Mouse (Mus musculus) frontal cortex, postnatal 25 days (tissue): ENCODE measurements around the gene Mef2d.

ENCODE experiments used
- DNase-seq, 2 experiments: peaks; one replicate each; pipeline ENCODE4 v3.0.0; 2022; ENCODE audit warnings: low spot score in 2 of 2

The Mef2d gene

DNA sequence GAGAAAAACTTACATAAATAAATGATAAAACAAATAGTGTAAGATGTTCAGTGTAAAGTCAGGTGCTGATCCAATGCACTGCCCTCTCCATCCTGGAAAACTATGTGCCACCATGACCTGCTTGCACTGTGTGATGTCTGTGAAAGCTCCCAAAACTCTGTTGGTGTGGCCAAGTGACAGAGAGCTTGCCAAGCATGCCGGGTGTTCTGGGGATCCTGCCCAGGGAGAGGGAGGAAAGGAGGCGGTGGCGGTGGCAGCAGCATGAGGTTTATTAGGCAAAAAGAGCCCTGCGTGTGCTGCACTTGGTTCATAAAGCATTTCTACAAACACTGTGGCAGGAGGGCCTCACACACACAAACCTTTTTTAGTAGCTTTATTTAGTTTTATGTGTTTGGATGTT lies 39.2 kb downstream of the Mef2d start:
- DNase-seq = no peak

DNA sequence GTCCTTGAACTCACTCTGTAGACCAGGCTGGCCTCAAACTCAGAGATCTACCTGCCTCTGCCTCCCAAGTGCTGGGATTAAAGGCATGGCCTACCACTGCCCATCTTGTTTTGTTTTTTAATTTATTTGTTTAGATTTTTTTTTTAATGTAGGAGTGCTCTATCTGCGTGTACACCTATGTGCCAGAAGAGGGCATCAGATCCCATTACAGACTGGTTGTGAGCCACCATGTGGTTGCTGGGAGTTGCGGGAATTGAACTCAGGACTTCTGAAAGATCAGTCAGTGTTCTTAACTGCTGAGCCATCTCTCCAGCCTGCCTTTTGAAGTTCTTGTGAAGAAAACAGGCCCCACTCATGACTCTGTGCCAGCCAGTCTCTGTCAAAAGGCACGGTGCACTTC lies 44.3 kb downstream of the Mef2d start:
- DNase-seq = no peak

DNA sequence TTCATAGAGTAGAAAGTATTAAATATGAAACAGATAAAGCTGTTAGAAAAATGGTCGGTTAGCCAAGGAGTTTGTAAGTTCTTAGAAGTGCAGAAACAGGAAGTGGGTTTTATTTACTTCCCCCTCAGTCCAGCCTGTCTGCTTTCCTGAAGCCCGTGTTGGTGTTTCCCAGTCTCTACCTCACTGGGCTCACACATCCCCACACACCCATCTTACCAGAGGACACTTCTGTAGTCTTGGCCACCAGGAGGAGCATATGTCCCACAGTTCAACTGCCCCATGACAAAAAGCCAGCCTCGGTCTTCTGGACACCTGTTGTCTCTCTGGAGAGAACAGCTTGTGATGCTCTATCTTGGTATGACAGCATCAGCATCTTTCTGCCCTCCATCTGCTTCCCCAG lies 49.0 kb downstream of the Mef2d start:
- DNase-seq = no peak

DNA sequence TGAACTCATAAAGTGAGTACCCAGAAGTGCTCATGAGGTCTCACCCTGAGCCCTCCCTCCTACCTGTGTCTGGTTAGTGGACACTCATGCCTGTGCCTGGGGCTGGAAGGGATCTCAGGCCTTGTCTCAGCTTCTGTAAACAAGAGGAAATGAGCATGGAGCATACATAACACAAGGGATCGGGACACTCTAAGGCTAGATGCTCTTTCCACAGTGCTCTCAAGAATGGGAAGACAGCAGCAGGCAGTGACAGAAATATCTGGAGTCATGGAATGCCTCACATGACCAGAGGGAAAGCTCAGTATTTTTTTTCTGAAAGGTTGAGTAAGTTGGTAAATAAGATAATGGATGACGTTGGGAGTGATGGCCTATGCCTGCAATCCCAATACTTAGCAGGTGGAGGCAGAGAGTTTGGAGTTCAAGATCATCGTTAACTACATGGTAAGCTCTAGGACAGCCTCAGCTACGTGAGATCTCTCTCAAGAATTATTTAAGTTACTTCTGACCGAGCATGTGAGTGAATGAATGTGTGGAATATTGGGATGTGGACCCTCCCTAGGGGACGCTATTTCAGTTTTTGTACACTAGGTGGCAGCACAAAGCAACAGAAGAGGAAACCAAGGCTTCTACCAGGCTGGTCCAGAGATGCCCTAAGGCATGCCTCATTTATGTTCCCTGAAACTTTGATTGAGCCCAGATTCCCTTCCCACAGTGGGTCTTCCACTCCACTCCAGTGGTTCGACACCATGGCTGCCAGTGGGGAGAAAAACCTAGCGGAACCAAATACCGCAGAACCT lies 49.8 kb downstream of the Mef2d start:
- DNase-seq = no peak

DNA sequence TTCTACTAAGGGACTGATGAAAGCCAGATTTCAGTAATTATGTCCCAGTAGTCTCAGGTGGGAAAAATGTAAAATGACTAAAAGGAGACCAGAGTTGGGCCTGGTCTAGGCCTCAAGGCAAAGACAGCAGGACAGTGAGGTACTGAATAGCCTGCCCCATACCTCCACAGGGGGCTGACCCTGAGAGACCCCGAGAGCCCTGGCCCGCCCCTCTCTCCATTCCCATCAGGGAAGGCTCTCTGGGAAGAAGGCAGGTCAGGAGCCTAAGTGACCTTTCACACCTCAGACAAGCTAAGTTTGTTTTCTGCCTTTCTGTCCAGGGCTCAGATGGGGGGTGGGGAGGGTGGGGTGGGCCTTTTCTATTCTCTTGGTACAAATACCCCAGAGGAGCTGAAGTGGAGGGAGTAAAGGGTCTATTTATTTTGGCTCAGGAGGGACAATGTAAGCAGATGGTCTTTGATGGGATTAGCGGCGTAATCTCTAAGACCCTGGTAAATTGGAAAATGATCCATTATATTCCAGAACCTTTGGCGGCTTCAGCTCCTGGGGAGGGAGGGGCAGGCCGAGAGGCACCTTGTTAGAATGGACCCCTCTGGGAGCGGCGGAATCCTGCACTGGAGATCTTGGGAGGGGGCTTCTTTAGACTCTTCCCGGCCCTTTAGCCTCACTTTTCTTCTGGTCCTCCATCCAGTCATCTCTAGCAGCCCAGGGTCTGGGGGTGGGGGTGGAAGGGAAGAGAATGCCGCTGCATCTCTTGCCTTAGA lies 55.8 kb downstream of the Mef2d start:
- no peak for DNase-seq

DNA sequence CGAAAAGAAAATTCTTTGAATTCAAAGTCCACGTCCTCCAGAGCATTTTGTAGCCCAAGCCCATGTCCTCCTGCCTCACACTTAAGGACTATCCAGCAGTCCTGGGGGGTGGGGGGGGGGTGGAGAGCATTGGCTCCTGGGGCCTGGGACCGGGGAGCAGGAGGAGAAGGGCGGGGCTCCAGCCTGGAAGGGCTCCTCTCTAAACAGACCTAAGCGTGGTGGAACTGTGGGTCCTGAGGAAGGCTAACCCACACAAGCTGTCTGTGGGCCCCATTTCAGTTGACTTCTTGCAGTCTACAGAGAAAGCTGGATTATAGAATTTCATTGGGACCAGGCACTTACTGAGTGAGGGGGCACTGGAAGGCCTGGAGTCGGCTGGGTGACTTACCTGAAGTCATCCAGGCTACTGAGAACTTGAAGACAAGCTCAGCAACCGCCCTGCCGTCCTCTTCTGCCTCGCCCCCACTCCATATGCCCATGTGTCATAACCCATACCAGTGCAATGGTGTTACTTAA lies 56.4 kb downstream of the Mef2d start:
- DNase-seq = no peak

DNA sequence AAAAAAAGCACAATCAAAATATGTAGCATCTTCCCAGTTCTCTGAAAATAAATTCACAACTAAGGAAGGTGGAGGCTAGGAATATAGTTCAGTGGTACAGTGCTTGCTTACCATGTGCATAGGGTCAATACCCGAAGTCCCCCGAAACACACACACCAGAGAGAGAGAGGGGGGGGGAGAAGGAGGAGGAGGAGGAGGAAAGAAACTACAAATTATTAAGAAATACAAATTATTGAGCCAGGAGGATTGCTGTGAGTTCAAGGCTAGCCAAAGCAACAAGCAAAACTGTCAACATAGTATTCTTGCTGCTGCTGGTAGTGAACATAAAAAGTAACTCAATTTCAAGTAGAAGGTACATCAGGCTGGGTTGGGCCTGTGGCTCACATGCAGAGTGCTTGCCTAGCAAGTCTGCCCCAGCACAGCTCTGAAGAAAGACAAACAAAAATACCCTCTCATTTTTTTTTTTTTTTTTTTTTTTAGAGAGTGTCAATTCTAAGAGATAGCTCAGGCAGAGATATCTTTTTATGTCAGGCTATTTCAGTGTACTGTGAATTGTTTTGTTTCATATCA lies 57.5 kb downstream of the Mef2d start:
- no peak for DNase-seq

DNA sequence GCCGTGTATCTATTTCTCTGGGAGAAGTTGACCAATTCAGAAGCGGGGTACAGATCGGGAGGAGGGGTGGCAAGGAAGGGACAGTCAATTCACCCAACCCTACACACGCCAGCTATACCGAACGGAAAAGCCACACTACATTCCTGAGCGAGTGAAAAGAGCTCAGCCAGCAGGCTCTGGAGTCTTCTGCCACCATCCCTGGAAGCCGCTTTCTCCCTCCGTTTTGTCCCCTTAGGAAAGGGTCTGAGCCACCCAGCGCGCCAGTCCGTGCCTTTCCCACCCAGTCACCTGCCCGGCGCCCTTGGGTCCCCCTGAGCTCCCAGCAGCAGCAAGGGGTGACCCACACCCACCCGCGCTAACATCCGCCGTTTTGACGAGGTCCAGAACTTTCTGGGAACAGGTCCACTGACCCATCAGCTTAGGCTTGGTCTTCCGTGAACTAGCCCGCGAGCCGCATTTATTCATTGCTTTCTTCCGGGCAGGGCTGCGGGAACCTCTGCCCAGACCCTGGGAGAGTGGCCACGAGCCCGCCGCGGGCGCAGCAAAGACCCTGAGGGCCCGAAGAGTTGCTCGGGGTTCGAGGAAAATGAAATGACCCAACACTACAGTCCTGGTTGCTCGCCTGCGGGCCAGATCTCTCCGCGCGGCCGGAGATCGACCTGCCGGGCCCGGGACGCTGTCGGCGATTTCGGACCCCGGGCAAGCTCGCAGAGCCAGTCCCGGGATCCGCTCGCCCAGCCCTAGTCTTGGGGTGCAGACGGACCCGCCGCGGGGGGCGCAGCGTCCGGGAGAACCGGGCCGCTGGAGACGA lies 58.2 kb downstream of the Mef2d start:
- no peak for DNase-seq

DNA sequence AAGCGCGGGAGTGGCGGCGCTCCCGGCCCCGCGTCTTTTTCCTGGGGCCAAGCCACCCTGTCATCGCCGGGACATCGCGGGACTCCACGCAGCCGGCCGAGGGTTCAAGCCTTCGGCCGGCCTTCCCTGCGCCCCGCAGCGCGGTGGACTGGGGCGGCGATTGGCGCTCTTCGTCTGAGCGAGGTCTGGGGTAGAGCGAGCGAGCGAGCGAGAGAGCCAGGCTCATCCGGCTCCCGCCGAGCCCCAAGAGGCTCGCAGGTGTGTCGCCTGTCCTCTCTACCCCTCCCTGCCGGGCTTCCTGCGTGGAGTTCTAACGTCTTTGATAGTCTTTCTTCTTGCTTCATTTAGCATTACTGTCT lies 58.8 kb downstream of the Mef2d start:
- no peak for DNase-seq

DNA sequence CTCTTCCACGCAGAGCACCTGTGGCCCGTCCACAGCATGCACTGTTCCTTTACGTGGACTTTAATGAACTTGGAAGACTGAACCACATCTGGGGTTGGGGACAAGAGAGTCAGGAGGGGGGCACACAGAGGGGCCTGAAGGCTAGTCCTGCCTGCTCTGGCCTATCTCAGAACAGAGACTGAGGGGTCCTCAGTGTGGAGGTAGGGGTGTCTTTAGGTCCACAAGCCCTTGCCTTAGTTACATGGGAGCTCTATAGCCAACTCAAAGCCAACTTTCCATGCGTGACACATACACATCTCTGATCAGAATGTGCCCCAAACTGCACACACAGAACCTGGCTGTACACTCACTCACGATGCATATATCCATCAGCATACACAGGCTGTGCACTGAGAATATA lies 59.5 kb downstream of the Mef2d start:
- no peak for DNase-seq

DNA sequence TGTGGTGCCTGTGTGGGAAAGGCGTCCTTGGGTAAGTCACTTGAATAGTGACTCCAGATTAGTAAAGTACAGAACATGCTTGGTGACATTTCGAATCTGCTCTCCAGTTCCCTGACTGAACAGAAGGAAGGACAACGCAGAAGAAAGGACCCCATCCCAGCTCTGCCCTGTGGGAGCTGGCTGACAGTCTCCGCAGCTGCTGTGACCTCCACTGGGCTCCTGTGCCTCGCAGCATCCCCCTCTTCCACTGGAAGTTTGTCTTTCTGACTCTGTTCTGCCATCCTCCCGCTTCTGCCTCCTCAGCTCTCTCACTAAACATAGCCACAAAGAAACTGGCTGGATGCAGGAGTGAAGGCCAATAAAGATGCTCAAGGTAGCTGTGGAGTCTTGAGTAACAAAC lies 60.8 kb downstream of the Mef2d start:
- no peak for DNase-seq

DNA sequence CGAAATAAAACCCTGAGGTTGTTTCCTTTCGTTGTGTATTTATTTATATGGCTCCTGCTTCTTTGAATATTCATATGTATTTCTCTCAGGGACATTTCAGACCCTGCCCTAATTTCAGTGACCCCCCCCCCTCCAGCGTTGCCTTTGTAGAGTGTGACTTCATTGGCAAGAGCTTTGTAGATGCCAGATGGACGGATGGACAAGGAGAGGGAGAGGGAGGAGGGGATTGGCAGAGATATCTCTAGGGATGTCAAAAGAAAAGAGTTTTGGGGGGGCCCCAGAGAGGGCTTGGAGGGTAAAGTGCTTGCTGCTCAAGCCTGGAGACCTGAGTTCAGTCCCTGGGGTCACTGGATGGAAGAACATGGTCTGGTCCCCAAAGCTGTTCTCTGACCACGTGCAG lies 61.3 kb downstream of the Mef2d start:
- DNase-seq = no peak

DNA sequence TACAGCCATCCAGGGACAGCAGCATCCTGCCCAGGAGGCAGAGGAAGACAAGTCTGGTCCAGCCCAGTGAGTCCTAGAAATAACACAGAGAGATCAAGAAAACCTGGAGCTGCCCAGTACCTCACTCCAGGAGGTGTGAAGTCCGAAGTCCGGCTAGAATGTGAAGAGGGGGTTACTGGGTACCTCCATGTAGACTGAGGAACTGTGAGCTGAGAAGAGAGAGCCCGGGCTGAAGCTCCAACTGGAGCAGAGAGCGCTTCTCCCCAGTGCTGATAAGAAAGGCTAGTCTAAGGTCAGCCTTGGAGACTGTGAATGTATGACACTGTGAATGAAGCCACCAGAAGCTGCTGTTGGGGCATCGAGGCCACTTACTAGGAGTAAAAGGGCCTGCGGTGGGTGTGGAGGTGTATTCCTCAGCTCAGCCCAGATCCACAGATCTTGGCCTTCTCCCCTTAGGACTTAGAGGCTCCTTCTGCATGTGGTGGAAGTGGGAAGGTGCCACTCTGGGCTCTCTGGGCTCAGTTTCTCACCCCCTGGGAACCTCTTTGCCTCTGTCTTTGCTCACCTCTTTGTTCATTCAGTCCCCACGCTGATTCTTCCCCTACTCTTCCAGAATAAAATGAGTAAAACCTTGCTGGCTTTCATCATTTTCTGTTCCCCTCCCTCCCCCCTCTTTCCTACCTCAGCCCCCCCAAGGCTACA lies 62.0 kb downstream of the Mef2d start:
- no peak for DNase-seq

DNA sequence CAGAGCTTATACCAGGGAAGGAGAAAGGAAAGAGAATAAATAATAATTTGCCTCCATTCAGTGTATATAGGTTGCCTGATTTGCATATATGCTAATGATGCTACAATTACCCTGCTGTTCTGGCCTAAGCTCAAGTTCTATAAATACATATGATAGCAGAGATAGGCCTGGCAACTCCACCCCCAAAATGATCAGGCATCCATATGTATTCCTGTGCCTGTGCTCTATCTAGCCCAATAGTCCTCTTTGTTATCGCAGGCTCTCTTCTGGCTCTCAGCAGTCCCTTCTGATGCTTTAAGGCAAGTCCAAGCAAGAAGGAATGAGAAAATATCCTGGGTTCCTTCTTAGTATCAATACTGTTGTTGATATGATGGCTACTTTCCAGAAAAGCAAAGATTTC lies 62.6 kb downstream of the Mef2d start:
- DNase-seq = no peak

DNA sequence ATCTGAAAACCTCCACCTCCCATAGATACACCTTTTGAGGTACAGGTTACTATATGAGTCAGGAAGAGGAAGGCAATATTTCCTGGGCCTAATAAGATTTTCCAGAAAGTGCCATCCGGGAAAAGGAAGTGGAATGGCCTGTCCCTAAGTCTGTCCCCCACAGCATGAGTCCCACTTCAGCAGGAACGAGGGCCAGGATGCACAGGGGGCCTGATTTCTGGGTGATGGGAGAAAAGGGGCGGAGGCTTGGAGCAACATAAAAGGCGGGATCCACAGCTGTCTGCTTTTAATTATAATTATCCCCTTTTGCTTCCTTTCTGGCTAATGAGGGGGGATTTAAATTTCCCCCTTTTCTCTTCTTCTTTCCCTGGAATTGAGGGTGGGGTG lies 63.0 kb downstream of the Mef2d start:
- no peak for DNase-seq

DNA sequence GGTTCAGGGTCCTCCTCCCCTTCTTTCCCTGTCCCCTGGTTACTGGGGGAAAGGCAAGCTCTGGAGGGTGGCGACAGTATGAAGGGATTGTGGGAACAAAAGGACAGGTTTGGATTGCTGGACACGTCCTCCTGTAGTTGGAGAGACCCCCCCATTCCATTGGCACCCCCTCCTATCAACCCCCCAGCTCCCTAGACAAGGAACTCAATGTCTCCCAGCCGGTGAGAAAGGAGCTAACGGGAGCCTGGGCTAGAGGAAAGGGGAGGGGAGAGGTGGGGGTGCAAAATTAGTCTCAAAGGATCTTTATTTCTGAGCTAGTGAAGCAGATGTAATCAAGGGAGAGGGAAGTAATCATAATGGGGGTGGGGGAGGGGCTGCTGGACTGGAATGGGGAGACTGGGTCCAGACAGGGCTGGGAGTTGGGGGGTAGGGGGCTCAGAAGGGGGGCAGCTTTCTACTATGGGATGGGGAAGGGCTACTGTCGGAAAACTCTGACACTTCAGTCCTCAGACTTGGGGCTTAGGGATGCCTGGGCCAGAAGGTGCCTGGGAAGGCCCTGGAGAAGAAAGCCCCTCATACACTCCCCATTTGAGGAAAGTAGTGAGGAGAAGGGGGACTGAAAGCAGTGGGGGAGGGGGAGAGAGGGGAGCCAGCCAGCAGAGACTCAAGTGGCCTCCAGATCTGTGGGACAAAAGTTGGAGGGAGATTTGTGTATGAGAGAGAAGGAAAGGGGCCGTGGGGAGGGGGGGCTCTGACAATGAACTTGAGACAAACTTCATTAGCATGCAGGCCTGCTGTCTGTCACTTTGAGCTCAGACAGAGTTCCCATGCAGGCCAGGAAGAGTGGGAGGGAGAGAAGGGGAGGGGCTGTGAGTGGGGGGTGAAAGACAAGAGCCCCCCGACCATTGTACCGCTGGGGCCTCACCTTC lies 63.7 kb downstream of the Mef2d start:
- DNase-seq = no peak

DNA sequence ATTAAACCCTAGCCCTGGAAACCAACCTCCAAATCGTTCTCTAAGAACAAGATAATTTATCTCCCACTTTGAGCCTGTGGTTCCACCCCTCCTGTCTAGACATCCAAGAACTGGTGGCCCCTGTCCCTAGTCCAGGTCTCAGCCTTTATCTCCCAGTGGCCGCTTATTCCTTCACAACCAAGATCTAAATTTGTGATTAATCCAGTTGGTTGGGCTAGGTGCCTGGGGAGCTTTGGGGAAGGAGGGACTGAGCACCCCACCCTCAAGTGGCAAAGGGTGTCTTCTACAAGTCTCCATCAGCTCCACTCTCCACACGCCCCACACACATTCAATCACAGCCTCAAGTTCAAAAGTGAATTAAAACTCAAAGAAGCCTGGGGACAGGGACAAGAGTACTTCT lies 64.3 kb downstream of the Mef2d start:
- no peak for DNase-seq

DNA sequence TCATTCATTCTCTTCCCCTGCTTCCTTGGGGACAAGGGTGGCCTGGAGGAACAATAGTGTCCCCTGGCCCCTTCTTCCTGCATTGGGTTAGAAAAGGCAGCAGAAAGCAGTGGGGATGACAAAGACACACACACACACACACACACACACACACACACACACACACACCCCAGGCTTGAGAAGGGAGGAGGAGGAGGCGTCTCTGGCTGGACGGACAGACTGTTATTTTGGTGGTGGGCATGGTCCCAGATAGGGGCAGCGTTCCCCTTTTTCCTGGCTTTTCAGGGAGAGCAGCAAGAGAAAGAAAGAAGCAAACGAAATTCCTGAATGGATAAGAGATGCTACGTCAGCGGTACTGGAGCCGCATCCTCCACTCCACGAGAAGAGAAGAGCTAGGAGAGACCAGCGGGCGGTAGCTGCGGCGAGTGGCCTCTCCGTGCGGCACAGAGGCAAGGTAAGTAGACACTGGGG lies 64.8 kb downstream of the Mef2d start:
- DNase-seq = no peak

DNA sequence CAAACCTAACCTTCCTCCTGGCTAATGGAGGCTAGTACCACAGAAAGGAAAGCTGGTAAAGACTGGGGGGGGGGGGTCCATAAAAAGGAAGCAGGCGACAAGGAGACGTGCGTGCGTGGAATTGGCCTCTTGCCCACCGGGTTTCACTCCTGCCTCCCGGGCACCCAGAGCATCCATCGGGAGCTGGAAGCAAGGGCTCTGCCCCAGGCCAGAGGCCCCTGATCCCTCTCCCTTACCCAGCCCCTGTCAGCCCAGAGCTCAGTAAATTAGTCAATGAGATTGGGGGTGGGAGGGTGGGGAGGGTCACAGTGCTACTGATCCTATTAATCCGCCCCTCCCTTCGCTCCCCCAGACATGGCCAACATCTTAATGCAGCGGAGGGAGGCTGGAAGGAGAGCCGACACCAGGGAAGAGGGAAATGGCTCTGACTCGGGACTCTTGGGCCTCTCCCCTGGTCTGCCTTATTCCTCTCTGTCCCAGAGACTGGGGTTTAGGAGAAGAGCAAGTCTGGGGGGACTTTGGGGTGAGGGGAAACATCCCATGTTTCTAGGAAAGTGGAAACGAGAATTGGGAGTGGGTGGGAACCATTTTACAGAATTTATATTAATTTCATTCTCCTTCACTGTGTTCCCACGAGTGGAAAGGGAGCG lies 65.4 kb downstream of the Mef2d start:
- DNase-seq = no peak

DNA sequence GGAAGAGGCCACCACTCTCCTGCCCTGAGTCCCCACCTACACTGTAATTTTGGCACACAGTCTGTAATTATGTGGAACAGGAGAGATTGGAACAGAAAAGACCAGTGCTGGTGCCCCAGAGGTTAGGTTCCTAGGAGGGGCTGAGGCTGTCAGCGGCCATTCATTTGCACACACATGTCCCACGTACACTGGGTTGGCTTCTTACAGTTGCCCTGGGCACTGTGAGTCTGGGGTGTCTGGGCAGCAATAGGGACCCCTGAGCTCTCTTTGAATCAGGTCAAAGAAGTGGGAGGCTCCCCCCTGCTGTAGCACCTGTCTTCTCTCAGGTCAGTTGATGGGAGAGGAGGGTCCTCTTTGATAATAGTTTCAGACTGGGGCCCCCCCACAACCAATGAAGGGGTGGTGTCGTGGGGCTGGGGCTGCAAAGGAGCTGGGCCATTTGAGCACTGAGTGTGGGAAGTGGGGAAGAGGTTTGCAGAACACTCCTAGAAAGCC lies 66.1 kb downstream of the Mef2d start:
- no peak for DNase-seq
